ENCODE assay signal across 8 mouse cellular contexts in the genomic region with DNA sequence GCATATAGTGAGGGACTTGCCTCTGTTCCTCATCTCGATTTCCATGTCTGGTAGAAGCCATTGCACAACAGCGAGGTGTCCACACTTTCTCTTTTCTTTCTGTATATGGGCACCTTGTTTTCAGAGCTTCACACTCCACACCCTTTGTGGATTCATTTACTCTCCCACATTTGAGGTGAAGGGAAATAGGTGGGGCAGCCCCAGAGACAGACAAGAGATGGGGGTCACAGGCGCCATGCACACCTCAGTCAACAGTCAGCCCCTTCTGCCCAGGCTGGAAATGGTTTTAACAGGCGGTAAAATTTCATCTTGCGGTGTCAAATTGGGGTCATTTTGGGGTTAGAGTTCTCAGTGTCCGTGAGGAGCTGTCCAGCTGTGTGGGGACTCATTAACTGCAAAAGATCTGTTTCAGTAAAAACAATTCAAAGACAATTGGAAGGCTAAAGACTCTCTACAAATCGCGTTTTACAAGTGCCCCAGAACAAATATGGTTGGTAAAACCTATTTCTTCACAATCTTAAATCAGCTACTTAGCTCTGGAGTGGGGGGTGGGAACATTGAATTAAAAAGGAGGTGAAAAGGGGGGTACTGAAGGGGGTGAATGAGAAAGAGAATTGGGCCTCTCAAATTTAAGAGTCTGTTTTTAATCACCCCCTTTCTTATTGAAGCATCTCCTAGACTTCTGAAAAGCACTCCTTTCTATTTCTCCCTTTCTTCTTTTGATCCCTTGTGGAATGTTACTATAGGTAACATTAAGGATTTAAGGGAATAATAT. TPM values are rescaled to one million over a fixed set of nuclear protein-coding genes. Genes with fewer than 3 reads are reported as not detected.
A peak's percentile ranks its signal among the peaks of the same experiment; 100 is the strongest.
DNase-seq lines count a peak whose midpoint lies in the region; ATAC-seq lines count a peak whose summit lies in the region.

No protein-coding gene starts in this region.

- peak overlapping the region; percentile 89 for H3K4me3 ChIP-seq in heart, embryonic 15.5 days
- peak overlapping the region; percentile 62 for H3K4me3 ChIP-seq in embryonic facial prominence, embryonic 13.5 days
- peak overlapping the region; percentile 69 for H3K4me3 ChIP-seq in intestine, embryonic 16.5 days (ENCODE audit: low read length)
- H3K4me3 ChIP-seq in neural tube, embryonic 11.5 days (ENCODE audit: low read depth, low read length) = peak overlapping the region; percentile 87

- peaks cover 23% of the 10 kb centered on the region for H3K4me1 ChIP-seq in heart, embryonic 15.5 days (replicated peaks)
- H3K4me1 ChIP-seq in embryonic facial prominence, embryonic 13.5 days = peaks cover 10% of the 10 kb centered on the region
- H3K4me1 ChIP-seq in intestine, embryonic 16.5 days (ENCODE audit: control insufficient read depth, insufficient read depth, low read length) = no peaks in the 10 kb centered on the region
- peaks cover 10% of the 10 kb centered on the region for H3K4me1 ChIP-seq in neural tube, embryonic 11.5 days (ENCODE audit: control insufficient read depth, insufficient read depth, low read length)

- H3K36me3 ChIP-seq in heart, embryonic 15.5 days = no peaks in the 10 kb centered on the region
- H3K36me3 ChIP-seq in embryonic facial prominence, embryonic 13.5 days = no peaks in the 10 kb centered on the region
- H3K36me3 ChIP-seq in intestine, embryonic 16.5 days (ENCODE audit: control insufficient read depth, insufficient read depth, low read length) = no peaks in the 10 kb centered on the region
- no peaks in the 10 kb centered on the region for H3K36me3 ChIP-seq in neural tube, embryonic 11.5 days (ENCODE audit: control insufficient read depth, insufficient read depth, low read length)

- no peak for ATAC-seq in heart, embryonic 15.5 days (replicated peaks; ENCODE audit: insufficient number of reproducible peaks, insufficient read depth, low FRiP score, low read depth)
- no peak for ATAC-seq in embryonic facial prominence, embryonic 13.5 days (ENCODE audit: insufficient number of reproducible peaks, insufficient read depth, low FRiP score, low TSS enrichment, low read depth)
- no peak for ATAC-seq in intestine, embryonic 16.5 days
- no peak for ATAC-seq in neural tube, embryonic 11.5 days (ENCODE audit: insufficient read depth, low FRiP score, low TSS enrichment)
- no peak for ATAC-seq in erythroid progenitor cell, adult 5-6 weeks (replicated peaks; ENCODE audit: low FRiP score, poor library complexity, severe bottlenecking)

- H3K9me3 ChIP-seq in heart, embryonic 15.5 days (replicated peaks) = no peaks in the 10 kb centered on the region
- H3K9me3 ChIP-seq in embryonic facial prominence, embryonic 13.5 days = no peaks in the 10 kb centered on the region
- no peaks in the 10 kb centered on the region for H3K9me3 ChIP-seq in intestine, embryonic 16.5 days (ENCODE audit: control insufficient read depth, low read length)
- H3K9me3 ChIP-seq in neural tube, embryonic 11.5 days (ENCODE audit: control insufficient read depth, low read length) = no peaks in the 10 kb centered on the region

- peaks cover 9% of the 10 kb centered on the region; the same call in 1 of the 2 replicates for H3K27me3 ChIP-seq in heart, embryonic 15.5 days
- H3K27me3 ChIP-seq in embryonic facial prominence, embryonic 13.5 days = peaks cover 62% of the 10 kb centered on the region
- peaks cover 8% of the 10 kb centered on the region; the same call in 1 of the 2 replicates for H3K27me3 ChIP-seq in intestine, embryonic 16.5 days (replicated peaks; ENCODE audit: control insufficient read depth, insufficient read depth, low read length)
- H3K27me3 ChIP-seq in neural tube, embryonic 11.5 days (ENCODE audit: control insufficient read depth, insufficient read depth, low read length) = no peaks in the 10 kb centered on the region

- peak overlapping the region; percentile 81 for H3K4me2 ChIP-seq in heart, embryonic 15.5 days
- peak overlapping the region; percentile 72 for H3K4me2 ChIP-seq in embryonic facial prominence, embryonic 13.5 days
- peak overlapping the region; percentile 75 for H3K4me2 ChIP-seq in intestine, embryonic 16.5 days (ENCODE audit: low read depth, low read length)
- peak overlapping the region; percentile 99 for H3K4me2 ChIP-seq in neural tube, embryonic 11.5 days (ENCODE audit: low read depth)

- WGBS in heart, embryonic 15.5 days = 32% methylated on average over 8 of the region's 8 CpGs
- 13% methylated on average over 8 of the region's 8 CpGs for WGBS in embryonic facial prominence, embryonic 13.5 days
- 8% methylated on average over 8 of the region's 8 CpGs for WGBS in intestine, embryonic 16.5 days
- under 1% methylated on average over 8 of the region's 8 CpGs for WGBS in neural tube, embryonic 11.5 days

- no peak for DNase-seq in heart, adult 8-10 months (ENCODE audit: low spot score)
- DNase-seq in neural tube, embryonic 11.5 days (ENCODE audit: low spot score) = peak; percentile 47
- no peak for DNase-seq in natural killer cell, adult 2 months (ENCODE audit: low spot score in 2 of 2)
- no peak for DNase-seq in left cerebral cortex, adult 11 months (ENCODE audit: low spot score)

- H3K27ac ChIP-seq in heart, embryonic 15.5 days = peak overlapping the region; percentile 54
- peak overlapping the region; percentile 49; the same call in 1 of the 2 replicates for H3K27ac ChIP-seq in embryonic facial prominence, embryonic 13.5 days
- H3K27ac ChIP-seq in intestine, embryonic 16.5 days (ENCODE audit: low read length) = peak overlapping the region; percentile 73
- H3K27ac ChIP-seq in neural tube, embryonic 11.5 days (ENCODE audit: low read depth, low read length) = peak overlapping the region; percentile 99

- peak overlapping the region; percentile 31; the same call in 1 of the 2 replicates for H3K9ac ChIP-seq in heart, embryonic 15.5 days
- H3K9ac ChIP-seq in embryonic facial prominence, embryonic 13.5 days = peak overlapping the region; percentile 77
- peak overlapping the region; percentile 71 for H3K9ac ChIP-seq in intestine, embryonic 16.5 days (ENCODE audit: low read depth, low read length)
- H3K9ac ChIP-seq in neural tube, embryonic 11.5 days (ENCODE audit: low read length) = peak overlapping the region; percentile 90

RNA-seq across cellular contexts. Expression of a gene that starts 4.0 kb away (rescaled TPM):
- polyA plus RNA-seq in heart, embryonic 15.5 days (2015; fragmentation: Nextera tagmentation; extraction: Ambion mirVana) = 24.0 and 25.7 TPM in 2 replicates
- total RNA-seq in heart, adult 8-10 months (2022) = 10 to 100 TPM; 24.2 to 31.6 (median 28.8) TPM
- 43.1 and 45.6 TPM in 2 replicates for polyA plus RNA-seq in embryonic facial prominence, embryonic 13.5 days (2015; fragmentation: Nextera tagmentation; extraction: Ambion mirVana)
- 25.7 and 26.8 TPM in 2 replicates for polyA plus RNA-seq in intestine, embryonic 16.5 days (2015; fragmentation: Nextera tagmentation; extraction: Ambion mirVana)
- 111 and 117 TPM in 2 replicates for polyA plus RNA-seq in neural tube, embryonic 11.5 days (2014; fragmentation: Nextera tagmentation; extraction: Ambion mirVana)
- total RNA-seq in erythroid progenitor cell, adult 5-6 weeks (2015; ENCODE audit: low replicate concordance) = not detected in 2 replicates
- total RNA-seq in erythroid progenitor cell, adult 5-6 weeks (2017; ENCODE audit: low replicate concordance) = not detected in 2 replicates

Comparison
In these comparisons a context has a peak if more than half of its experiments do, and no peak if none do; other contexts are left out.
1. H3K27ac ChIP-seq: peak in every context shown above with its lines; median percentile 99 in neural tube, embryonic 11.5 days; 73 in intestine, embryonic 16.5 days; 54 in heart, embryonic 15.5 days; 49 in embryonic facial prominence, embryonic 13.5 days.
2. H3K9ac ChIP-seq: peak in every context shown above with its lines; median percentile 90 in neural tube, embryonic 11.5 days; 77 in embryonic facial prominence, embryonic 13.5 days; 71 in intestine, embryonic 16.5 days; 31 in heart, embryonic 15.5 days.